Mouse (Mus musculus): ENCODE measurements around the gene Coro2a.

- TF ChIP-seq CTCF (IDR thresholded peaks at IDR 0.05; ENCODE audit: borderline replicate concordance, extremely low read depth, insufficient read depth, insufficient read length) (no peak), POLR2A (IDR thresholded peaks at IDR 0.05; ENCODE audit: borderline replicate concordance, extremely low read depth, insufficient read depth, insufficient read length, poor library complexity, severe bottlenecking) (no peak)
Observed at GRCm38 (mm10) chr4:46527558-46527926, 74.5 kb downstream of the Coro2a start.
